Mouse (Mus musculus) heart, embryonic 15.5 days (tissue): ENCODE measurements around the gene Hunk. TPM values are rescaled to one million over a fixed set of nuclear protein-coding genes. Genes with fewer than 3 reads are reported as not detected.
A peak's percentile ranks its signal among the peaks of the same experiment; 100 is the strongest.

ENCODE experiments used
- ATAC-seq: fragments of 200-750 bp; cut with Nextera tagmentation; replicated peaks from 2 replicates; pipeline ENCODE4 v1.8.0; 2017; ENCODE audit warnings: low read depth, moderate TSS enrichment; ENCODE audit not compliant: insufficient number of reproducible peaks, insufficient read depth, low FRiP score
- H3K27ac ChIP-seq: fragments of 300-500 bp; sonication (generic); 2 replicates; pipeline ENCODE4 v1.5.1; 2015; ENCODE audit warnings: mild to moderate bottlenecking, inconsistent platforms
- H3K27me3 ChIP-seq: fragments of 300-500 bp; sonication (generic); 2 replicates; pipeline ENCODE4 v1.6.1; 2015; ENCODE audit warnings: inconsistent platforms
- H3K36me3 ChIP-seq: fragments of 300-500 bp; sonication (generic); 2 replicates; pipeline ENCODE4 v1.6.1; 2015; ENCODE audit warnings: mild to moderate bottlenecking, inconsistent platforms
- H3K4me1 ChIP-seq: fragments of 300-500 bp; sonication (generic); replicated peaks from 2 replicates; pipeline ENCODE4 v1.6.1; 2015; ENCODE audit warnings: inconsistent platforms
- H3K4me2 ChIP-seq: fragments of 300-500 bp; sonication (generic); 2 replicates; pipeline ENCODE4 v1.6.1; 2015; ENCODE audit warnings: inconsistent platforms, mild to moderate bottlenecking, moderate library complexity
- H3K4me3 ChIP-seq: fragments of 300-500 bp; sonication (generic); 2 replicates; pipeline ENCODE4 v1.5.1; 2015; ENCODE audit warnings: mild to moderate bottlenecking, inconsistent platforms
- H3K9ac ChIP-seq: fragments of 300-500 bp; sonication (generic); 2 replicates; pipeline ENCODE4 v1.6.1; 2015; ENCODE audit warnings: mild to moderate bottlenecking, inconsistent platforms
- H3K9me3 ChIP-seq: fragments of 300-500 bp; sonication (generic); replicated peaks from 2 replicates; pipeline ENCODE4 v1.6.1; 2016; ENCODE audit warnings: inconsistent platforms
- WGBS: fragments of 180-500 bp; shearing (Covaris S2); methylation state at CpG from one replicate; pipeline ENCODE4 v1.1.7; 2015; ENCODE audit warnings: mixed read lengths; 5-methylcytosine and 5-hydroxymethylcytosine counted together
- polyA plus RNA-seq: library from polyadenylated mRNA; unstranded; fragments of >200 nt; fragmentation: Nextera tagmentation; extraction: Ambion mirVana; gene quantifications from 2 replicates; pipeline ENCODE4 v1.2.1, GENCODE M21; 2015

The Hunk gene
- polyA plus RNA-seq, 1 experiment from 2014 or later = 7.2 TPM

DNA sequence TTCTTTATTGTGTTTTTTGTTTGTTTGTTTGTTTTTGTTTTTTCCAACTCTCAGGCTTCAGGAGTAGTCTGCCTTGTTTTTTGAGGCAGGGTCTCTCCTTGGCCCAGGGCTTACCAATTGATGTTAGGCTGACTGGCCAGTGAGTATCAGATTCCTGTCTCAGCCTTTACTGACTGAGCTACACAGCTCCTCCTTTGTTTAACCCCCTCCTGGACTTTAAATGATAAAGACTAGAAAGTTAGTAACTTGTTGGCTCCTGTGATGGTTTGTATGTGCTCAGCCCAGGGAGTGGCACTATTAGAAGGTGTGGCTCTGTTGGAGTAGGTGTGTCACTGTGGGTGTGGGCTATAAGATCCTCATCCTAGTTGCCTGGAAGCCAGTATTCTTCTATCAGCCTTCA, 30.8 kb downstream of the Hunk start:
- Histone ChIP-seq H3K27ac (no peak overlapping the region), H3K4me2 (no peak overlapping the region), H3K9me3 (no peaks in the 10 kb centered on the region), H3K36me3 (peaks cover 5% of the 10 kb centered on the region; the same call in 1 of the 2 replicates), H3K27me3 (no peaks in the 10 kb centered on the region), H3K4me3 (no peak overlapping the region), H3K9ac (no peak overlapping the region), H3K4me1 (peaks cover 30% of the 10 kb centered on the region)
- ATAC-seq = no peak

DNA sequence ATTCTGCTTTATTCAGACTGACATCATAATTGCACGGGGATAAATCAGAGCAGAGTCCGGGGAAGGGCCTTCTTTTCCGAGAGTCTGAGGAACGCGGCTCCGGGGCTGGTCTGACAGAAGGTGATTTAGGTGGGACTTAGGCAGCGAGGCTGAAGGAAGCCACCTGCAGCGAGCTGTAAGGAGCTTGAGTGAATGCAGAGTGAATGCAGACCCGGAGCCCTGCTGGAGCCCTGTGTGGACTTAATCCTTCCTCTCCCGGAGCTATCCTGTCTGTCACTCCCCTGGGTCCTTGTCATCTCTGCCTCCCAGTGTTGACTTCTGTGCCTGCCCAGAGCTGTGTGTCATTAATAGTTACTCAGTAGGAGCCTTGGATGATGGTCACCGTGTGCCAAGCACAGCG, 32.8 kb downstream of the Hunk start:
- H3K4me1 ChIP-seq = peaks cover 51% of the 10 kb centered on the region
- H3K27me3 ChIP-seq = no peaks in the 10 kb centered on the region
- ATAC-seq = no peak
- no peak overlapping the region for H3K9ac ChIP-seq
- 15% methylated on average over 12 of the region's 12 CpGs for WGBS
- H3K4me3 ChIP-seq = no peak overlapping the region
- peak overlapping the region; percentile 20; the same call in 1 of the 2 replicates for H3K27ac ChIP-seq
- H3K4me2 ChIP-seq = peak overlapping the region; percentile 4; the same call in 1 of the 2 replicates
- H3K9me3 ChIP-seq = no peaks in the 10 kb centered on the region
- peaks cover 4% of the 10 kb centered on the region; the same call in 1 of the 2 replicates for H3K36me3 ChIP-seq

DNA sequence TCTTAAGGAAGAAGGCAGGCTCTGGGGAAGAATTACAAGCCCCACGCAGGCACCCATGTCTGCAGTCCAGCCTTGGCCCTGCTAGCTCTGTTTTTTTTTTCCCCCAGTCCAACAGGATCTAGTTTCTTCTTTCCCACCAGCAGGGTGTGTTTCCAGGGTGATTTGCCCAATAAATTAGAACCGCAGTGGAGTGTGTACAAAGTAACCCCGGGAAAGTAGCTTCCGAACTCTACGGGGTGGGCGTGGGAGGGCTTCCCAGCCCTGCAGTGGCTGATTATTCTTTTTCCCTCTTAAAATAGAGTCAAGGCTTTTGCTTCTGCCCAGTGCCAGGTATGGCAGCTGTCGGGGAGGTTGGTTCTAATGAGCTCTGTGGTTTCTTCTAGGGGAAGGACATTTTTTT, 35.3 kb downstream of the Hunk start:
- Histone ChIP-seq H3K9me3 (no peaks in the 10 kb centered on the region), H3K4me2 (no peak overlapping the region), H3K4me1 (peaks cover 68% of the 10 kb centered on the region), H3K36me3 (no peaks in the 10 kb centered on the region; the same call in 1 of the 2 replicates), H3K4me3 (no peak overlapping the region), H3K27ac (peak overlapping the region; percentile 30; the same call in 1 of the 2 replicates), H3K27me3 (no peaks in the 10 kb centered on the region), H3K9ac (no peak overlapping the region)
- 49% methylated on average over 7 of the region's 7 CpGs for WGBS
- ATAC-seq = no peak

DNA sequence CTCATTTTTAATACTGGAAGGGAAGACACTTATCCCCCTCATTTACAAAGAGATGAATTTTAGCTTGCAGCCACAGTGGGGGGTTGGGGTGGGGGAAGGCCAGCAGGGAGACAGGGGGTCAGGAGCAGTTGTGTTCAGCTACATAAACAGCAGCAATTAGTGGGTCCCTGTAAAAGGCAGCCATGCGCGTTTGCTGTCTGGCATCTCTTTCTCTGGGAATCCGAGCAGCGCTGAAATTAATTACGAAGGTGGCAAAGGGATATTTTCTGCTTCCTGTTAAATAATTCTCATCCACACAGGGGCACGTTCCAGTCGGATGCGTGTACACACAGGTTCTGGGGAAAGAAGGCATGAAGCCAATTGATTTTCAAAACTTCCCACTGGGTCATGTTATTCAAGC, 35.7 kb downstream of the Hunk start:
- ATAC-seq = no peak
- H3K4me2 ChIP-seq = no peak overlapping the region
- 63% methylated on average over 8 of the region's 8 CpGs for WGBS
- H3K9ac ChIP-seq = no peak overlapping the region
- H3K27me3 ChIP-seq = no peaks in the 10 kb centered on the region
- H3K9me3 ChIP-seq = no peaks in the 10 kb centered on the region
- peak overlapping the region; percentile 55; the same call in 1 of the 2 replicates for H3K27ac ChIP-seq
- peaks cover 71% of the 10 kb centered on the region for H3K4me1 ChIP-seq
- no peaks in the 10 kb centered on the region; the same call in 1 of the 2 replicates for H3K36me3 ChIP-seq
- no peak overlapping the region for H3K4me3 ChIP-seq

DNA sequence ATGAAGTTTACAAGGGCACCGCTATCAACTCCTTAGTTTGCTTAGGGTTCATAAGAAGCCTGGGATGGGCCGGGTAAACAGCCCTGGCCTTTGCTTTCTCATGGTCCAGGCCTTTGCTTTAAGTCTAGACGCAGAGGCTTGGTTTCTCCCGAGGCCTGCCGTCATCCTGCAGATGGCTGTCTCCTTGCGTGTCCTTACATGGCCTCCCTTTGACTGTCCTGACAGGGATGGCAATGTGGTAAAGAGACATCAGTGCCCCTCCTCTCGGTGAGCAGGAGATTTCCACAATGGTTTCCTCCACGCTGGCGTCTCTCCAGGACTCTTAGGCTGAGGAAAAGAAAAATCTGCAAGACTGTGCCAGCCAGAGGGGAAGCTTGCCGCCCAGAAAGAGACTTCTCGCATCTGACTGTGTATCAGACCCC, 36.3 kb downstream of the Hunk start:
- no peak for ATAC-seq
- Histone ChIP-seq H3K9me3 (no peaks in the 10 kb centered on the region), H3K36me3 (no peaks in the 10 kb centered on the region; the same call in 1 of the 2 replicates), H3K4me1 (peaks cover 72% of the 10 kb centered on the region), H3K4me3 (no peak overlapping the region), H3K27ac (peak overlapping the region; percentile 55), H3K9ac (0 out of 2 replicates have a peak overlapping the region, but pooled peaks have one; percentile 15), H3K27me3 (no peaks in the 10 kb centered on the region), H3K4me2 (no peak overlapping the region)
- 46% methylated on average over 11 of the region's 11 CpGs for WGBS

DNA sequence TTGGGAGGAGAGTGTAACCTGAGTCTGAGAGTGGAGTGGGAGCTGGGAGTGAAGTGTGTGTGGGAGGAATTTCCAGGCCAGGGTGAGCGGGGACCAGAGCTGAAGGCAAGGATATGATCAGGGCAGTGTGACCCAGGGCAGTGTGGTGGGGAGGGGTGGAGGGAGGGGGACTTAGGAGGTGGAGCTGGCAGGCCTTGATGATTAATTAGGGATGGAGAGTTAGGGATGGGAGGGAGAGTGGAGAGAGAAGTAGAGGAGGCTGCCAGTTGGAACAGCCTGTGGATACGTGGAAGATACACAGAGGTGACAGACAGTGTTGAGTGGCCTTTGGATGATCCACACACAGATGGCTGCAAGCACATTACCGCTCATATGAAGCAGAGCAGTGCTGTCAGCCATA, 38.1 kb downstream of the Hunk start:
- H3K4me1 ChIP-seq = peaks cover 68% of the 10 kb centered on the region
- H3K27ac ChIP-seq = peak overlapping the region; percentile 83
- WGBS = 23% methylated on average over 3 of the region's 3 CpGs
- no peaks in the 10 kb centered on the region for H3K9me3 ChIP-seq
- no peak overlapping the region for H3K4me3 ChIP-seq
- no peaks in the 10 kb centered on the region for H3K36me3 ChIP-seq
- H3K9ac ChIP-seq = no peak overlapping the region
- ATAC-seq = peak; percentile 51
- no peaks in the 10 kb centered on the region for H3K27me3 ChIP-seq
- H3K4me2 ChIP-seq = peak overlapping the region; percentile 25

DNA sequence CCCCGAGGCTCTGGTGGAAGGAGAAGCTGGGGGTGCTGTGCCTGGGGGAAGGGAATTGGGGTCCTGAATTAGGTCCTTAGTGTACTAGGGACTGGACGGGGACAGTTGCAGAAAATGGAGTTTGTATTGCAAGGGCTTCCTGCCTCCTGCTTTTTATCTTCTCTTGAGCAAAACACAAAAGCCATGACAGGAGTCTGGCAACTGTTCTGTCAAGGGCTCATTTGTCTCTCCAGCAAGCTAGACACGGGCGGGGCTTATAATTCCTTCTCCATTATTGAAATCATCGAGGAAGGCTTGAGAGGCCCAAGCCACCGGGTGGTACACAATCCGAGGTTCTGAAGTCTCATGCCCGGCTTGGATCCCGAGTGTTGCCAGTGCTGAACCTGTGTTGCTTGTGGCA, 38.6 kb downstream of the Hunk start:
- Histone ChIP-seq H3K4me3 (no peak overlapping the region), H3K4me2 (peak overlapping the region; percentile 25), H3K36me3 (no peaks in the 10 kb centered on the region), H3K4me1 (peaks cover 64% of the 10 kb centered on the region), H3K9me3 (no peaks in the 10 kb centered on the region), H3K27me3 (no peaks in the 10 kb centered on the region), H3K27ac (peak overlapping the region; percentile 83), H3K9ac (no peak overlapping the region)
- 23% methylated on average over 9 of the region's 9 CpGs for WGBS
- ATAC-seq = peak; percentile 18; the same call in 1 of the 2 replicates

DNA sequence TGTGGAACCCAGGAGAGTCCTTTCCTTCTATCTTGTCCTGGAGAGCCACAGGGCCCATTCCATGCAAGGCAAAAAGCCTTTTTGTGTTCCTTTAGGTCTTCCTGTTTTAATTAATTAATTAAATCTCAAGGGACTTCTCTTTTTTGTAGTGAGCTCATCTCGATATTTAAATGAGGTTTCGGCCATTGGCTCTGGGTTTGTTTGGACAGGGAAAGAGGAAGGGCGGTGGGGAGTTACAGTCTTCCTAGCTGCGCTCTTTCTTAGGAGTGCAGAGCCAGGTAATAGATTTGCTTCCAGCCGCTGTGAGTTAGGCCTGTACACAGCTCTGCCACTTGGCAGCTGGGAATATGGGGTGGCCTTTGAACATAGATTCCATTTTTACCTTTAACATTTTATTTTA, 40.4 kb downstream of the Hunk start:
- H3K9me3 ChIP-seq = no peaks in the 10 kb centered on the region
- no peak overlapping the region for H3K4me3 ChIP-seq
- H3K27me3 ChIP-seq = no peaks in the 10 kb centered on the region
- WGBS = 90% methylated on average over 5 of the region's 5 CpGs
- H3K27ac ChIP-seq = no peak overlapping the region
- no peaks in the 10 kb centered on the region for H3K36me3 ChIP-seq
- no peak overlapping the region for H3K4me2 ChIP-seq
- no peak overlapping the region for H3K9ac ChIP-seq
- peaks cover 47% of the 10 kb centered on the region for H3K4me1 ChIP-seq
- ATAC-seq = no peak

DNA sequence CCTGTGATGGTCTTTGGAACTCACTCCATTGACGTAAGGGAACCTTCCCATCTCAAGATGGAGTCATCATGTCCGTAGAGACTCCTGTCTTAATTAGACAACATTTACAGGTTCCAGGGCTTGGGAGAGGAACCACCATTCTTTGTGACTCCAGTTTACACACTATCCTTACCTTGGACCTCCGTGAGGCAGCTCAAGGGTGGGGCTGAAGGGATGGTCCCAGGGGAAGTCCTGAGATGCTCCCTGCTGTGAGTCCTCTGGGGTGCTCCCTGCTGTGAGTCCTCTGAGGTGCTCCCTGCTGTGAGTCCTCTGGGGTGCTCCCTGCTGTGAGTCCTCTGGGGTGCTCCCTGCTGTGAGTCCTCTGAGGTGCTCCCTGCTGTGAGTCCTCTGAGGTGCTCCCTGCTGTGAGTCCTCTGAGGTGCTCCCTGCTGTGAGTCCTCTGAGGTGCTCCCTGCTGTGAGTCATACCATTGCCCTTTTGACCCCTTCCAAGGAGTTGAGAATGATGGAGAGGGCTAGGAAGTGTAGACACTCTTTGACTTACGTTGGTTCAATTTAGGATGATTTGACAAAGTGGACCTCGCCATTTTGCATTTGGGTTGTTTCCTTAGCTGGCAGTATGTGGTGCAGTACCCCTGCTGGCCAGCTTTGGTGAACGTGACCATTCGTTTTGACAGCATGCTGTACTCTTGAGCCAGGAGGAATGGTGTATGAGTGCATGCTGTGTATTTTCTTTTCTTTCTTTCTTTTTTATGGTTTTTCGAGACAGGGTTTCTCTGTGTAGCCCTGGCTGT, 42.2 kb downstream of the Hunk start:
- Histone ChIP-seq H3K36me3 (peaks cover 9% of the 10 kb centered on the region), H3K4me3 (no peak overlapping the region), H3K4me2 (no peak overlapping the region), H3K9ac (no peak overlapping the region), H3K4me1 (peaks cover 29% of the 10 kb centered on the region), H3K27ac (no peak overlapping the region), H3K27me3 (no peaks in the 10 kb centered on the region), H3K9me3 (no peaks in the 10 kb centered on the region)
- ATAC-seq = no peak
- WGBS = 86% methylated on average over 8 of the region's 8 CpGs

DNA sequence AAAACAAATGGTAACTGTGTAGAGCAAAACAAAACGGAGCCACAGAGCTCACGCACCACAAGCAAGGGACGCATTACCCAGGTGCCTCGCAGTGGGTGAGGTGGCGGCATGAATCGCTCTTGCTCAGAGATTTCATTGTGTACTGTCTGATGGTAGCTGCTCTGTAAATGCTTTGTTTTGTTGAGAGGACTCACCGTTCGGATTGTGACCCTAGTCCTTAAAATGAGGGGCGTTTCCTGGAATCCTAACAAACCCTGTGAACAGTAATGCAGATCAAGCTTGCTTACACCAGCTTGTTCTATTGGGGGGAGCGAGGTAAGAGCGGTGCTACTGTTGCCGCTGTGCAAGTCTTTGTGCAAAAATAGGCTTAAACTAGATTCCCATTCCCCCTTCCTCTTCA, 47.7 kb downstream of the Hunk start:
- Histone ChIP-seq H3K27me3 (no peaks in the 10 kb centered on the region), H3K36me3 (peaks cover 21% of the 10 kb centered on the region), H3K4me2 (no peak overlapping the region), H3K4me3 (no peak overlapping the region), H3K9me3 (no peaks in the 10 kb centered on the region), H3K9ac (no peak overlapping the region), H3K4me1 (peaks cover 13% of the 10 kb centered on the region), H3K27ac (no peak overlapping the region)
- WGBS = 94% methylated on average over 12 of the region's 12 CpGs
- no peak for ATAC-seq

DNA sequence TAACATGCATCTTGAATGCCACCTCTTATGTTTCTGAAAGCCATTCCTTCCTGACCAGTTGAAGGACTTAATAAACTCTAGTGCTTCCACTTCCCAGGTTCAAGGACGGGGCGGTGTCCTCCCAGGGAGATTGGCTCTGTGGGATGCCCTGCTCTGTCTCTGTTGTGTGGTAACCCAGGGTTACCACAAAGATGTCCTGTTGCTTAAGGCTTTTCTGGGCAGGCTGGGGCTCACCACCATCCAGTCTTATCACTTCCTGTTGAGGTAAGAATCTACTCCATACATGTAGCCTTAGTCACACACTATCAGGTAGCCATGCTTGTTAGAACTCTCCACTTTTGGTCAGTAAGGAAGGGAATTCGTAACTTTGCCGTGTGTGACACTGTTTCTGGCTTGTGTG, 49.4 kb downstream of the Hunk start:
- no peaks in the 10 kb centered on the region for H3K9me3 ChIP-seq
- WGBS = 43% methylated on average over 4 of the region's 4 CpGs
- peaks cover 11% of the 10 kb centered on the region for H3K4me1 ChIP-seq
- H3K9ac ChIP-seq = no peak overlapping the region
- no peaks in the 10 kb centered on the region for H3K27me3 ChIP-seq
- H3K4me3 ChIP-seq = no peak overlapping the region
- no peak overlapping the region for H3K27ac ChIP-seq
- ATAC-seq = no peak
- peaks cover 27% of the 10 kb centered on the region for H3K36me3 ChIP-seq
- no peak overlapping the region for H3K4me2 ChIP-seq

DNA sequence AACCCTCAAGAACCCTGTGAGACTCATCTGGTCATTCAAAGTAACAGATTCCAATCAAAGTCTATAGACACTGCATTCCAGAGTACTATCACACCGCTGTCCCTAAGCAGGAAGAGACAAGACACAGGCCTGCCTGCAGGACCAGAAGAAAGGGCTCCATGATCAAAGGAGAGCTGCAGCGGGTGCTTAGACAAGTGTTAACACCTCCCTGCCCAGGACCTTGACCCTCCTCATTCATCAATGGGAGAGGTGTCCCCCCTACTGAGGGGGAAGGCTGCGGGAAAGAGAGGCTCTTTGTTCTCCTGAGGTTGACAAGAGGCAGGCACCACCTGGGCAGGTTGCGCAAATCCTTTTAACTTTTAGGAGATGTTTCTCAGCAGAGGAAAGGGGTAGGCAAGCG, 51.5 kb downstream of the Hunk start:
- no peaks in the 10 kb centered on the region for H3K27me3 ChIP-seq
- H3K4me3 ChIP-seq = no peak overlapping the region
- H3K9ac ChIP-seq = no peak overlapping the region
- H3K9me3 ChIP-seq = no peaks in the 10 kb centered on the region
- peaks cover 25% of the 10 kb centered on the region for H3K36me3 ChIP-seq
- no peak overlapping the region for H3K27ac ChIP-seq
- no peak overlapping the region for H3K4me2 ChIP-seq
- 50% methylated on average over 5 of the region's 5 CpGs for WGBS
- H3K4me1 ChIP-seq = peaks cover 11% of the 10 kb centered on the region
- no peak for ATAC-seq
